Mouse (Mus musculus) intestine, postnatal 0 days (tissue): Measurements from ENCODE around the gene Lefty1. TPM values are rescaled to one million over a fixed set of nuclear protein-coding genes. Genes with fewer than 3 reads are reported as not detected.
A peak's percentile ranks its signal among the peaks of the same experiment; 100 is the strongest.

ENCODE experiments used
- ATAC-seq: fragments of 200-750 bp; cut with Nextera tagmentation; 2 replicates; pipeline ENCODE4 v1.8.0; 2017; ENCODE audit warnings: mild to moderate bottlenecking, moderate TSS enrichment, moderate library complexity
- H3K27ac ChIP-seq: fragments of 300-500 bp; sonication (generic); 2 replicates; pipeline ENCODE4 v1.5.1; 2014; ENCODE audit warnings: mild to moderate bottlenecking, low read depth, low read length, moderate library complexity
- H3K27me3 ChIP-seq: fragments of 300-500 bp; sonication (generic); replicated peaks from 2 replicates; pipeline ENCODE4 v1.6.1; 2014; ENCODE audit warnings: low read length, mixed read lengths; ENCODE audit not compliant: control insufficient read depth, insufficient read depth
- H3K36me3 ChIP-seq: fragments of 300-500 bp; sonication (generic); 2 replicates; pipeline ENCODE4 v1.6.1; 2014; ENCODE audit warnings: mild to moderate bottlenecking, moderate library complexity; ENCODE audit not compliant: control insufficient read depth, insufficient read depth
- H3K4me1 ChIP-seq: fragments of 300-500 bp; sonication (generic); replicated peaks from 2 replicates; pipeline ENCODE4 v1.6.1; 2014; ENCODE audit warnings: antibody characterized with exemption, low read length, mixed read lengths; ENCODE audit not compliant: control insufficient read depth, insufficient read depth
- H3K4me2 ChIP-seq: fragments of 300-500 bp; sonication (generic); replicated peaks from 2 replicates; pipeline ENCODE4 v1.6.1; 2014; ENCODE audit warnings: low read depth, mild to moderate bottlenecking, moderate library complexity
- H3K4me3 ChIP-seq: fragments of 300-500 bp; sonication (generic); 2 replicates; pipeline ENCODE4 v1.5.1; 2014; ENCODE audit warnings: low read depth, low read length
- H3K9ac ChIP-seq: fragments of 300-500 bp; sonication (generic); 2 replicates; pipeline ENCODE4 v1.6.1; 2014; ENCODE audit warnings: mild to moderate bottlenecking, low read depth, low read length
- H3K9me3 ChIP-seq: fragments of 300-500 bp; sonication (generic); 2 replicates; pipeline ENCODE4 v1.6.1; 2016; ENCODE audit warnings: mixed run types; ENCODE audit not compliant: control insufficient read depth
- CTCF ChIP-seq: sonication (generic); IDR thresholded peaks from 2 replicates; pipeline ENCODE4 v1.5.1; 2016; ENCODE audit warnings: low read depth, mild to moderate bottlenecking, control low read depth, antibody characterized with exemption, moderate library complexity
- WGBS: fragments of 180-500 bp; shearing (Covaris S2); extraction: QIAGEN DNeasy Blood & Tissue Kit; methylation state at CpG from one replicate; pipeline ENCODE4 v1.1.7; 2014; 5-methylcytosine and 5-hydroxymethylcytosine counted together
- polyA plus RNA-seq: library from polyadenylated mRNA; unstranded; fragments of >200 nt; fragmentation: Nextera tagmentation; extraction: Ambion mirVana; gene quantifications from 2 replicates; pipeline ENCODE4 v1.2.1, GENCODE M21; 2015

The Lefty1 gene
- polyA plus RNA-seq, 1 experiment from 2014 or later, result 0.90 TPM

DNA sequence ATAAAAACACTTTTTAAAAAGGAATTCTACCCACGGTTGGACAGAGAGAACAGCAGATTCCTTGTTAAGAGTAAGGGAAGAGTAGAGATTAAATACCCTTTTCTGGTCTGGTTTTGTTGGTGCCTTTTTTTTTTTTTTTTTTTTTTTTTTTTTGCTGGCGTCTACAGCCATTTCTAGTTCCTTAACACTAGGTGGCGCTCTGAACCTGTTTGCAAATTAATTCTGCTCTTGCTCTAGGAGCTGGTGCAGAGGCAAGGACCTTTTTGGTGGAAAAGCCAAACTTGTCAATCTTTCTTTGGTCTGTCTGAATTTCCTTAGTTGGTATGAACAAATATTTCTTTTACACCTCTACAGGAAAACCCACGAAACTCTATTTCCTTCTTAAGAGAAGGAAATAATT, 33.7 kb upstream of the Lefty1 start:
- peak; percentile 80 for TF ChIP-seq CTCF

DNA sequence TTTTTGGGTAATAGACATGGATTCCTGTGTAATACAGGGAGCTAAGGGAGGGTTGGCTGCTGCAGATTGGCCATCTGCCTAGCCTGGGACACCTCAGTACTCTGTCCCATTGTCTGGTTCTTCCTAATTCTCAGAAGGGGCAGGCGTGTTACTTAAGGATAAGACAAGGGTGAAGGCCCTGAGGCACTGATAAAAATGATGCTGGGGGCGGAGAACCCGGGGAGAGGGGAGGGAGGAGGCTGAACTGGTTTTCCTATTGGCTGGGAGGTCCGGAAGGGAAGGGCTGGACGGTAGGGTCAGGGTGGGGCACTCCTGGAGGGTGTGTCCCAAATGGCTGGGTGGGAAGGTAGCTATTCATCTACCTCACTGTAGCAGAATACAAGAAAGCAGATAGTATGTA, 31.9 kb upstream of the Lefty1 start:
- no peak for TF ChIP-seq CTCF
- no peaks in the 10 kb centered on the region; the same call in 1 of the 2 replicates for H3K4me1 ChIP-seq
- H3K27ac ChIP-seq, result no peak overlapping the region
- WGBS, result 29% methylated on average over 5 of the region's 5 CpGs
- no peaks in the 10 kb centered on the region for H3K9me3 ChIP-seq
- no peak for ATAC-seq
- H3K9ac ChIP-seq, result no peak overlapping the region
- H3K4me3 ChIP-seq, result no peak overlapping the region
- H3K4me2 ChIP-seq, result no peak overlapping the region
- H3K27me3 ChIP-seq, result no peaks in the 10 kb centered on the region
- H3K36me3 ChIP-seq, result peaks cover 12% of the 10 kb centered on the region

More for the DNA sequence above, 33.7 kb upstream of the Lefty1 start:
- Histone ChIP-seq H3K27me3 (no peaks in the 10 kb centered on the region), H3K9ac (no peak overlapping the region), H3K27ac (no peak overlapping the region), H3K9me3 (no peaks in the 10 kb centered on the region), H3K36me3 (no peaks in the 10 kb centered on the region), H3K4me3 (no peak overlapping the region), H3K4me1 (no peaks in the 10 kb centered on the region; the same call in 1 of the 2 replicates), H3K4me2 (no peak overlapping the region)
- ATAC-seq, result no peak
- 2% methylated on average over 4 of the region's 4 CpGs for WGBS

DNA sequence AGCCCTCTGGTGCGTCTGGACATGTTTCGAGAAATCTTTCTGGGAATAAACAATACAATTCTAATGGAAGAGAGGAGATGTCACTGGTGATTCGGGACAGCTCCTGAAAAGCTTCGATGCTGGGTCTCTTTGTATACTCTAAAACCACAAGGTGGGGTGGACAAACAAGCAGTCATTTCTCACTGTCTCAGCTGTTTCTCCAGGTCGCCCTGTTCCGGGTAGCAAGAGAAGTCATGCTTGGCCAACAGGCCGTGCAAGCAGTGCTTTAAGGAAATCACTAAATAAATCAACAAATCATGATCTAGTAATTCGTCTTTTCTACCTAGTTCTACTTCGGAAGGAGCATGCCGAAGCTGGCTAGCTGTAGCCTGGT, 31.2 kb upstream of the Lefty1 start:
- TF ChIP-seq CTCF, result no peak
- H3K9me3 ChIP-seq, result no peaks in the 10 kb centered on the region
- peak overlapping the region; percentile 97 for H3K4me2 ChIP-seq
- WGBS, result 24% methylated on average over 10 of the region's 10 CpGs
- peak overlapping the region; percentile 64 for H3K4me3 ChIP-seq
- ATAC-seq, result 0 out of 2 replicates have a peak, but pooled peaks have one; percentile 14
- H3K27me3 ChIP-seq, result no peaks in the 10 kb centered on the region
- 0 out of 2 replicates have a peak overlapping the region, but pooled peaks have one; percentile 17 for H3K9ac ChIP-seq
- H3K27ac ChIP-seq, result no peak overlapping the region
- H3K36me3 ChIP-seq, result peaks cover 13% of the 10 kb centered on the region
- H3K4me1 ChIP-seq, result no peaks in the 10 kb centered on the region; the same call in 1 of the 2 replicates

DNA sequence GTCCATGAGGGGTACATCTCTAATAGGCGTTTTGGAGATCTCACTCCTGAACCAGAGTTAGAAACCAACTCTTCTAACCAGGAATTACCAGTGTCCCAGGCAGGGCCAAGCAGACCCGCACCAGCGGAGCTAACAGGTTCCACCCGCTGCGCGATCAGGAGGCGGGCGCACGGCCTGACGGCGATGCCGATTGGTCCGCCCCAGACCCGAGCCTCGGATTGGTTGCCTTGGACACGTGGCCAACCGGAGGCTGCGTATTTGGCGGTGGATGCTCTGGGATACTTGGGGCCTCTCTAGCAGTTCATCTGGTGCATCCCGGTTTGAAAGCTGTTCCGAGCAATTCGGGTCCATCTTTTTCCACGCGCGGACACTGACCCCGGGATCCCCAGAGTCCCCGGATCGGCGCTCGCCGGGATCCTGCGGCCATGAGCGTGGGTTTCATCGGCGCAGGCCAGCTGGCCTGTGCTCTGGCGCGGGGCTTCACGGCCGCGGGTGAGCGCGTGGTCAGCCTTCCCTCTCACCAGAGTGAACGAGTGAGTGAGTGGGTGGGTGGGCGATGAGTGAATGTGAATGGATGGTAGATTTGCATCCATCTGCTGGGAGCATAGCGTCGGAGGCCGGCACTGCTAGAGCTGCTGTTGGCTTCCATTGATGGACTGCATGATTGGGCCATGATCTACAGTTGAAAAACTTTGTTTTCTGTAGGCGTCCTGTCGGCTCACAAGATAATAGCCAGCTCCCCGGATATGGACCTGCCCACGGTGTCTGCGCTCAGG, 30.6 kb upstream of the Lefty1 start, which contains the start of gene Pycr2:
Pycr2 (plus strand) TSS at position 255 of the 776 bp plus-strand sequence.
- Histone ChIP-seq H3K4me2 (peak within 1 kb of the TSS; percentile 97), H3K27ac (peak within 1 kb of the TSS; percentile 66; the same call in 1 of the 2 replicates), H3K36me3 (peaks cover 13% of the 10 kb centered on the region), H3K9ac (peak within 1 kb of the TSS; percentile 64), H3K4me3 (peak within 1 kb of the TSS; percentile 64), H3K27me3 (no peaks in the 10 kb centered on the region), H3K4me1 (no peaks in the 10 kb centered on the region; the same call in 1 of the 2 replicates), H3K9me3 (no peaks in the 10 kb centered on the region)
- peak; percentile 97 for ATAC-seq
- no peak for TF ChIP-seq CTCF
- WGBS, result under 1% methylated on average over 52 of the region's 52 CpGs

DNA sequence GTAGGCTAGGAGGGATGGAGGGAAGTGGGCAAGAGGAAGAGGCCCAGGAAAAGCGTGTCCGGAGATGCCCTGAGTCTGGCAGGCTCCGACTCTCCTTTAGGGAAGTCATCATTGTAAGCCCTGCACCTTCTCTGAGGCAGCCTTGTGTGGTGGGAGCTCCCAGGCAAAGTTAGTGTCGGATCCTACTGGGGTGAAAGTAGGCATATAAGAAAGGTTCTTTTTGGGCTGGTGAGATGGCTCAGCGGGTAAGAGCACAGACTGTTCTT, 30.1 kb upstream of the Lefty1 start:
- 2% methylated on average over 5 of the region's 5 CpGs for WGBS
- Histone ChIP-seq H3K9me3 (no peaks in the 10 kb centered on the region), H3K4me2 (peak overlapping the region; percentile 97), H3K9ac (peak overlapping the region; percentile 64), H3K27ac (no peak overlapping the region), H3K36me3 (peaks cover 13% of the 10 kb centered on the region), H3K4me3 (peak overlapping the region; percentile 64), H3K4me1 (no peaks in the 10 kb centered on the region; the same call in 1 of the 2 replicates), H3K27me3 (no peaks in the 10 kb centered on the region)
- no peak for ATAC-seq
- no peak for TF ChIP-seq CTCF

DNA sequence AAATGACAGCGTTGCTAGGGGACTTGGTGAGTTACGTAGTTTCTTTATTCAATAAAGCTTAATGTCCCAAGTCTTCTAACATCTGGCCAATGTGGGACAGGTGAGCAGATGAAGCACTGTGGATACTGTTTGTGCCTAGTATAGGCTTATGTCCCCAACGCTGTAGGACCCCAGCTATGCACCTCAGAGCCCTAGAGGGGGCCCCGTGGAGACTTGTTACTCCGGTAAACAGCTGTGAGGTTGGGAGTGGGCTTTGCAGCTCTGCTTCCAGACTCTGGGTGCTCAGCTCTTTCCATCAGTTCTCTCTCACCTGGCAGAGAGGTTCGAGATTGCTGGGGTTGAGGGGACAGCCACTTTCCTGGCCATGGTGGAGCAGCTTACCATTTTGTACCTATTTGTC, 29.5 kb upstream of the Lefty1 start:
- no peak for ATAC-seq
- H3K27ac ChIP-seq, result no peak overlapping the region
- WGBS, result 67% methylated on average over 6 of the region's 6 CpGs

More for the DNA sequence above, 29.5 kb upstream of the Lefty1 start:
- H3K4me3 ChIP-seq, result no peak overlapping the region
- no peak for TF ChIP-seq CTCF
- 0 out of 2 replicates have a peak overlapping the region, but pooled peaks have one; percentile 10 for H3K4me2 ChIP-seq
- H3K9me3 ChIP-seq, result no peaks in the 10 kb centered on the region
- peaks cover 13% of the 10 kb centered on the region for H3K36me3 ChIP-seq
- no peaks in the 10 kb centered on the region for H3K27me3 ChIP-seq
- H3K4me1 ChIP-seq, result no peaks in the 10 kb centered on the region; the same call in 1 of the 2 replicates
- no peak overlapping the region for H3K9ac ChIP-seq
